Mouse (Mus musculus): Measurements from ENCODE around the gene Myo18b.

DNA sequence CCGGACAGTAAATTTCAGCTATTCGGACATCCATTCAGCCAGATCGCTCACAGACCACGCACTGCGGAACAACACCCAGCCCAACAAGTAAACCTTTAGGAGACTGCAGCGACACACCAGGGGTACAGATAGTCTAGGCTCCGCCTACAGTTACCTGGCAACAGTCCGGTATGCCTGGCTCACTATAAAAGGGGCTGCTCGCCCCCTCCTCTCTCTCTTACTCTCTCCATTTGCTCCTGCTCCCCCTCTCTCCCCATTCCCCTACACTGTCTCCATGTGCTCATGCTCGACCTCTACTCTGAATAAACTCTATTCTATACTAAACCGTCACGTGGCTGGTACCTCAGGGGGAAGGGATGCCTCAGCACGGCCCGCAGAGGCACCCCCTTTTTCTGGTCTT, 240.6 kb downstream of the Myo18b start:
- TF ChIP-seq POLR2A (IDR thresholded peaks at IDR 0.05; ENCODE audit: low read depth, low read length) (no peak), CTCF (IDR thresholded peaks at IDR 0.05; ENCODE audit: extremely low read depth, insufficient read length, insufficient replicate concordance, low read depth, low read length) (no peak)
